Mouse (Mus musculus) heart, embryonic 15.5 days (tissue): ENCODE measurements around the gene Dbh. TPM values are rescaled to one million over a fixed set of nuclear protein-coding genes. Genes with fewer than 3 reads are reported as not detected.
A peak's percentile ranks its signal among the peaks of the same experiment; 100 is the strongest.

Experiments
- ATAC-seq: fragments of 200-750 bp; cut with Nextera tagmentation; replicated peaks from 2 replicates; pipeline ENCODE4 v1.8.0; 2017; ENCODE audit warnings: low read depth, moderate TSS enrichment; ENCODE audit not compliant: insufficient number of reproducible peaks, insufficient read depth, low FRiP score
- H3K27ac ChIP-seq: fragments of 300-500 bp; sonication (generic); 2 replicates; pipeline ENCODE4 v1.5.1; 2015; ENCODE audit warnings: mild to moderate bottlenecking, inconsistent platforms
- H3K27me3 ChIP-seq: fragments of 300-500 bp; sonication (generic); 2 replicates; pipeline ENCODE4 v1.6.1; 2015; ENCODE audit warnings: inconsistent platforms
- H3K36me3 ChIP-seq: fragments of 300-500 bp; sonication (generic); 2 replicates; pipeline ENCODE4 v1.6.1; 2015; ENCODE audit warnings: mild to moderate bottlenecking, inconsistent platforms
- H3K4me1 ChIP-seq: fragments of 300-500 bp; sonication (generic); replicated peaks from 2 replicates; pipeline ENCODE4 v1.6.1; 2015; ENCODE audit warnings: inconsistent platforms
- H3K4me2 ChIP-seq: fragments of 300-500 bp; sonication (generic); 2 replicates; pipeline ENCODE4 v1.6.1; 2015; ENCODE audit warnings: inconsistent platforms, mild to moderate bottlenecking, moderate library complexity
- H3K4me3 ChIP-seq: fragments of 300-500 bp; sonication (generic); 2 replicates; pipeline ENCODE4 v1.5.1; 2015; ENCODE audit warnings: mild to moderate bottlenecking, inconsistent platforms
- H3K9ac ChIP-seq: fragments of 300-500 bp; sonication (generic); 2 replicates; pipeline ENCODE4 v1.6.1; 2015; ENCODE audit warnings: mild to moderate bottlenecking, inconsistent platforms
- H3K9me3 ChIP-seq: fragments of 300-500 bp; sonication (generic); replicated peaks from 2 replicates; pipeline ENCODE4 v1.6.1; 2016; ENCODE audit warnings: inconsistent platforms
- WGBS: fragments of 180-500 bp; shearing (Covaris S2); methylation state at CpG from one replicate; pipeline ENCODE4 v1.1.7; 2015; ENCODE audit warnings: mixed read lengths; 5-methylcytosine and 5-hydroxymethylcytosine counted together
- polyA plus RNA-seq: library from polyadenylated mRNA; unstranded; fragments of >200 nt; fragmentation: Nextera tagmentation; extraction: Ambion mirVana; gene quantifications from 2 replicates; pipeline ENCODE4 v1.2.1, GENCODE M21; 2015

The Dbh gene
- polyA plus RNA-seq, 1 experiment from 2014 or later: 0.60 TPM

DNA sequence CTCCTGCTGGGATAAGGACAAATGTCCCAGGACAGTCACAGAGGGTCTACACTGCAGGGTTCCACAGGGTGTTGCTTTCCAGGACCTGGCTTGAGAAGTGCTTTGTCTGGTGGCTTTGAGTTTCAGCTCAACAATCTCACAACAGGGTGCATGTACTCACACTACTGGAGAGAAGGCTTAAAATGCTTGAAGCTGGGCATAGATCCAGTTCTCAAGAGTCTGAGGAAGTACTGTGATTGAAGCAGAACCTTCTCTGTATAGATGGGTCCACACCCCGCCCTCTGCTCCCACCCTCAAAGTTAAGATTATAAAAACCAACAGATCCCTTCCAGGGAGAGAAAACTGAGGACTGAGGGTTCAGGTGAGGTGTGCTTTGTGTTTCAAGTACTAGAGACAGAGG lies 35.6 kb downstream of the Dbh start:
- Histone ChIP-seq H3K27ac (peak overlapping the region; percentile 92), H3K36me3 (no peaks in the 10 kb centered on the region), H3K27me3 (no peaks in the 10 kb centered on the region), H3K9me3 (no peaks in the 10 kb centered on the region), H3K4me3 (no peak overlapping the region), H3K9ac (no peak overlapping the region), H3K4me2 (0 out of 2 replicates have a peak overlapping the region, but pooled peaks have one; percentile 27), H3K4me1 (peaks cover 73% of the 10 kb centered on the region)
- 47% methylated on average over 1 of the region's 1 CpGs for WGBS
- peak; percentile 48; the same call in 1 of the 2 replicates for ATAC-seq

GRCm38 (mm10) chr2:27205666-27206065 lies 40.6 kb downstream of the Dbh start:
- H3K4me2 ChIP-seq: peak overlapping the region; percentile 30; the same call in 1 of the 2 replicates
- peak; percentile 47 for ATAC-seq
- H3K27me3 ChIP-seq: no peaks in the 10 kb centered on the region
- H3K4me1 ChIP-seq: peaks cover 67% of the 10 kb centered on the region
- WGBS: 29% methylated on average over 10 of the region's 10 CpGs
- H3K9me3 ChIP-seq: no peaks in the 10 kb centered on the region
- peak overlapping the region; percentile 95 for H3K27ac ChIP-seq
- H3K4me3 ChIP-seq: no peak overlapping the region
- no peaks in the 10 kb centered on the region for H3K36me3 ChIP-seq
- no peak overlapping the region for H3K9ac ChIP-seq

DNA sequence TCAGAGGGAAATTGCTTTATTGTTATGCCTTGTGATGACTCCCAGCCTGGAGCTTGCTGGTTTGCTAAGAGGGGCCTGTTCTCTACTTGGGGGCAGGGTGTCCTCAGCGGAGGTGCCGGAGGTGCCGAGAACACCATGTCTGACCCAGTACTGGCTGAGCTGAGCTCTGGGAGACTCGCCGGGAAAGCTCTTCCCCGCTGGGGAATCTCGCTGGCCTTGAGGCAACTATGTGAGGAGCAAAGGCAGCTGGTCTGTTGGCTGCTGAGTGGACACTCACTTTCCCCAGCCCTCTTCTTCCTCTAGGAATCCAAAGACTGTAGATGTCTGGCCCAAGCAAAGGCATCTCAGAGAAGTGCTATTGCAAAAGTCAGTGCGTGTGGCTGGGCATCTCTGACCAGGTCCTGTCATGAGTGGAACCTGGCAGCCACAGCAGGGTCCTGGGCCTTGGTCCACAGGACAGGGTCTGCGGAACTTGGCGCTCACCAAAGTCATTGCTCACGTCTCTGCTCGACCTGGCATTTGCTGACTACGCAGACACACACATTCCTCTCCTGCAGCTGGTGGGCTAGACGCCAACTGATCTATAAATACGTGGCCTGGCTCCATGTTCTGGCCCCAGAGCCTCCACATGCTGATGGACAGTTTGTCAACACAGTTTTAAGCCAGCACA lies 41.2 kb downstream of the Dbh start:
- Histone ChIP-seq H3K27me3 (no peaks in the 10 kb centered on the region), H3K4me2 (peak overlapping the region; percentile 30), H3K4me3 (no peak overlapping the region), H3K4me1 (peaks cover 69% of the 10 kb centered on the region), H3K36me3 (no peaks in the 10 kb centered on the region), H3K9ac (peak overlapping the region; percentile 20; the same call in 1 of the 2 replicates), H3K27ac (peak overlapping the region; percentile 95), H3K9me3 (no peaks in the 10 kb centered on the region)
- ATAC-seq: peak; percentile 52
- WGBS: 36% methylated on average over 15 of the region's 15 CpGs

DNA sequence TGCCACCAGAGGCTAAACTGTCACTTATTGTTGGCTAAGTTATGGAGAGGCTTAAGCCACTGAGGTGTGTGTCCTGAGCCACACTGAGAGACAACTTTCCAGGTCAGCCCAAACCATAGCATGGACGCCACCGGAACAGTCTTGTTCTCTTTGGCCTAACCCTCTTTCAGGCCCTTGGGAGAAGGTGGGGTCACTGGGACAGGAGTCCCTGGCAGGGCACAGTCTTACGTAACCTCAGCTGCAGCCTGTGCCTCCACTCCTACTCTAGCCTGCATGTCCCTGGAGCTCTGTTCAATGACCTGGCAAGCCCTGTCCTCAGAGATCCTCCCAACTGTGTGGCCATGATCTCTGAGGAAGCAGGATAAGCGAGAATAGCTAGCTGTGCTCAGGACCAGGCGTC lies 42.1 kb downstream of the Dbh start:
- 91% methylated on average over 5 of the region's 5 CpGs for WGBS
- no peaks in the 10 kb centered on the region for H3K9me3 ChIP-seq
- H3K9ac ChIP-seq: 0 out of 2 replicates have a peak overlapping the region, but pooled peaks have one; percentile 13
- peaks cover 75% of the 10 kb centered on the region for H3K4me1 ChIP-seq
- no peaks in the 10 kb centered on the region for H3K27me3 ChIP-seq
- H3K27ac ChIP-seq: peak overlapping the region; percentile 95
- H3K36me3 ChIP-seq: no peaks in the 10 kb centered on the region
- ATAC-seq: no peak
- H3K4me3 ChIP-seq: no peak overlapping the region
- H3K4me2 ChIP-seq: no peak overlapping the region

DNA sequence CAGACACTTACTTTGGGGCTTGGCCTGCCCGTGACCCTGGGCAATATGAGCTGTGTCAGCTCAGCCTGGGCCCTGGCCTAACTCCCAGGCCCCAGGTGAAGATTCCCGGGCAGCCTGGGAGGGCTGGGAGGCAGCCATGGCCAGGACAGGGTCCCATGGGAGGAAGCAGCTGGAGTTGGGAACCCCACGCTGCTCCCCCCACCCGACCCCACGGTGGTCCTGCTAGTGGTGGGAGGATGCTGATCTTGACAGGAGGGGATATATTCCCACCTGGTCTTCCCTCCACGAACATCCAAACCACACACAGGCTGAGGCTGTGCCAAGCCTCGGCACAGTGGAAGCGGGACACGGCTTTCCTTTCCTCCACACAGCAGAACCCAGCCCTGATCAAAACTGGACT lies 44.3 kb downstream of the Dbh start:
- Histone ChIP-seq H3K4me1 (peaks cover 83% of the 10 kb centered on the region), H3K9me3 (no peaks in the 10 kb centered on the region), H3K9ac (no peak overlapping the region), H3K27me3 (no peaks in the 10 kb centered on the region), H3K4me2 (peak overlapping the region; percentile 12), H3K36me3 (no peaks in the 10 kb centered on the region), H3K27ac (peak overlapping the region; percentile 84), H3K4me3 (no peak overlapping the region)
- WGBS: 49% methylated on average over 9 of the region's 9 CpGs
- no peak for ATAC-seq

- no peak overlapping the region for H3K4me3 ChIP-seq
- H3K4me1 ChIP-seq: peaks cover 80% of the 10 kb centered on the region
- H3K27ac ChIP-seq: peak overlapping the region; percentile 84
- H3K4me2 ChIP-seq: peak overlapping the region; percentile 12
- H3K9me3 ChIP-seq: no peaks in the 10 kb centered on the region
- peak; percentile 70 for ATAC-seq
- H3K9ac ChIP-seq: no peak overlapping the region
- H3K27me3 ChIP-seq: no peaks in the 10 kb centered on the region
- H3K36me3 ChIP-seq: no peaks in the 10 kb centered on the region
- 4% methylated on average over 5 of the region's 5 CpGs for WGBS
These were observed 44.8 kb downstream of the Dbh start for GRCm38 (mm10) chr2:27209816-27210215.

- Histone ChIP-seq H3K4me1 (peaks cover 76% of the 10 kb centered on the region), H3K9ac (no peak overlapping the region), H3K4me2 (0 out of 2 replicates have a peak overlapping the region, but pooled peaks have one; percentile 12), H3K27ac (peak overlapping the region; percentile 84), H3K27me3 (no peaks in the 10 kb centered on the region), H3K4me3 (no peak overlapping the region), H3K9me3 (no peaks in the 10 kb centered on the region), H3K36me3 (no peaks in the 10 kb centered on the region)
- no peak for ATAC-seq
- WGBS: 28% methylated on average over 7 of the region's 7 CpGs
These were observed 45.2 kb downstream of the Dbh start for GRCm38 (mm10) chr2:27210255-27210654.

DNA sequence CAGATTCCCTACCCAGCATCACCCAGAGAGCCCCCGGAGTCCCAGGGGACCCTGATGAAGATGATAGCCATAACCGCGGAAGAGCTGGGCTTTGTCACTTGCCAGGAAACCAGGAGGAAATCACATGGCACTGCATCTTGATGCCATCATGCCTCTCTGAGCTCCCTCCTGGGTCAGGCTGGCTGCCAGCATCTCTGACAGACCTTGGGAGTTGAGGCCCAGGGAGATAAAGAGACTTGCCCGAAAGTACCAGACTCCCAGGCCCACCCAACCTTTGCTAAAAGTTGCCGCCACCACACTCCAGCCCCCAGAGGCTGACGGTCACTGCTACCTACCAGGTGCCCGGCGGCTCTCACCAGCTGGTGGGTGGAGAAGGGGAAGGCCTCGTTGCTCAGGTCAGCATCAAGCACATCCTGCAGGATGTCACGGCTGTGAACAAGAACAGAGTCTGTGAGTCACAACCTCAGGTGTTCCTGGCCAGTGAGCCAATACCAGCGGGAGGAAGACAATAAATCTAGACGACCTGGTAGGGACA lies 45.7 kb downstream of the Dbh start:
- Histone ChIP-seq H3K4me2 (no peak overlapping the region), H3K9ac (no peak overlapping the region), H3K36me3 (no peaks in the 10 kb centered on the region), H3K9me3 (no peaks in the 10 kb centered on the region), H3K27ac (peak overlapping the region; percentile 84), H3K4me1 (peaks cover 71% of the 10 kb centered on the region), H3K27me3 (no peaks in the 10 kb centered on the region), H3K4me3 (no peak overlapping the region)
- ATAC-seq: no peak
- 71% methylated on average over 12 of the region's 12 CpGs for WGBS

DNA sequence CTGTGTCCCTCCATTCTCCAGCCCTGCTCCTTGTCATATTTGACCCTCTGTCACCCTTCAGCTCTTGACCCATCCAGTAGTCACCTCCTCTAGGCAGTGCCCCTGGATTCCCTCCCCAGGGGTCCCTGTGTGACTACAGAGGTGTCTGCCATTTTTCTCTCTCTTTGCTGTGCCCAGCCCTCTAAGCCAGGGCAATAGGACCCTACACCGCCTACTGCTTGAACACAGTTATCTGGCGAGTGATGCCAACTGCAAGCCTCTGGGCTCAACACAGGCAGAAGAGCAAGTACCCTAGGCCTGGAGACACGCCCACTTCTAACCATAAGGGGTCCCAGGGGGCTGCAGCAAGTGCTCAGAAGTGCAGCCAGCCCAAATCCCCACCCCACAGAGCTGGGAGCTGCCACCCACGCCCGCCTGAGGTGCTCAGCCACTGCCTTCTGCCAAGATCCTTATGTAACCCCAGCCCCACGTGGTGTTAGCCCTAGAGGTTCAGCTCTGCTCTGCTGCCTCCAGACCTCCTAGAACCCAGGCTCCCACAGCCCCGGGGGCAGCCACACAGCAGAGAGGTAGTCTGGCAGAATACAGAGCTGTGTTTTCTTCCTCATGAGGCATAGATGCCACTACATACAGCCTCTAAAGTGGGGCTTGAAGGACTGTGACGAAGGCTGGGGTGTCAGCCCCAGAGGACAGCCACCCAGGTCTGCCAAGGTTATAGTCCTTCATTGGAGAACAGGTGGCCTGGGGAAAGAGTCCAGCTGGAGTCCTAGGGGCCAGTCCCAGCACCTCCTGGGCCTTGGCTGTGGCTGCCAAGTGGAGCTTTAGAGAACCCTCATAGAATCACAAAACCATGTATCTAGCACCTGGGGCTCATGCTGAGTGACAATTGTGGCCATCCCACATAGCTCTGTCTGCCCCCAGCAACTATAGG lies 47.2 kb downstream of the Dbh start:
- H3K27ac ChIP-seq: peak overlapping the region; percentile 35
- no peak overlapping the region for H3K4me3 ChIP-seq
- peaks cover 61% of the 10 kb centered on the region for H3K4me1 ChIP-seq
- peak overlapping the region; percentile 1; the same call in 1 of the 2 replicates for H3K9ac ChIP-seq
- no peak overlapping the region for H3K4me2 ChIP-seq
- WGBS: 58% methylated on average over 8 of the region's 8 CpGs
- no peaks in the 10 kb centered on the region for H3K27me3 ChIP-seq
- no peaks in the 10 kb centered on the region for H3K9me3 ChIP-seq
- no peak for ATAC-seq
- H3K36me3 ChIP-seq: no peaks in the 10 kb centered on the region

- Histone ChIP-seq H3K9me3 (no peaks in the 10 kb centered on the region), H3K36me3 (no peaks in the 10 kb centered on the region), H3K27ac (no peak overlapping the region), H3K4me1 (peaks cover 61% of the 10 kb centered on the region), H3K4me2 (no peak overlapping the region), H3K27me3 (no peaks in the 10 kb centered on the region), H3K4me3 (no peak overlapping the region), H3K9ac (no peak overlapping the region)
- 72% methylated on average over 2 of the region's 2 CpGs for WGBS
- no peak for ATAC-seq
These were observed 50.5 kb downstream of the Dbh start for GRCm38 (mm10) chr2:27215537-27215936.

DNA sequence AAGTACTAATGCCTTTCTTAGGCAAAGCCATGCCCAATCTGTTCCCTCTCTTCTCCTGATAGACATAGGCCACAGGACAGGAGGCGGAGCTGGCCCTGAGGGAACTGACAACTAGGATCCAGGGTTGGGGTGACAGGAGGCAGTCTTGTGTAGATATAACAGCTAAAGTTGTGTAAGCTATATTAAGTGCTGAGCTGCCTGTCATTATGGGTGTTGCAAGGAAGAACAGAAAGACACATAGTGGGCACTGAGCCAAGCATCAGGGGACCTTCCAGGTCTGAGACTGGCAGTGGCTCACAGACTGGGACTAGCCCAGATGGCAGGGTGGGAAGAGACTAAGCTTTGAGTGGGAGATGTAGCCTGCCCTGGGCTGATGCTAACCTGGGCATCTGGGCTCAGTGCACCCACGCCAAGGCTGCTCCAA lies 53.1 kb downstream of the Dbh start:
- ATAC-seq: peak; percentile 80
- H3K27me3 ChIP-seq: no peaks in the 10 kb centered on the region
- H3K36me3 ChIP-seq: no peaks in the 10 kb centered on the region
- no peak overlapping the region for H3K4me2 ChIP-seq
- H3K9me3 ChIP-seq: no peaks in the 10 kb centered on the region
- peaks cover 35% of the 10 kb centered on the region for H3K4me1 ChIP-seq
- H3K9ac ChIP-seq: no peak overlapping the region
- H3K4me3 ChIP-seq: no peak overlapping the region
- WGBS: 56% methylated on average over 2 of the region's 2 CpGs
- H3K27ac ChIP-seq: peak overlapping the region; percentile 82
